Mouse (Mus musculus): ENCODE data around the gene Szt2.

DNA sequence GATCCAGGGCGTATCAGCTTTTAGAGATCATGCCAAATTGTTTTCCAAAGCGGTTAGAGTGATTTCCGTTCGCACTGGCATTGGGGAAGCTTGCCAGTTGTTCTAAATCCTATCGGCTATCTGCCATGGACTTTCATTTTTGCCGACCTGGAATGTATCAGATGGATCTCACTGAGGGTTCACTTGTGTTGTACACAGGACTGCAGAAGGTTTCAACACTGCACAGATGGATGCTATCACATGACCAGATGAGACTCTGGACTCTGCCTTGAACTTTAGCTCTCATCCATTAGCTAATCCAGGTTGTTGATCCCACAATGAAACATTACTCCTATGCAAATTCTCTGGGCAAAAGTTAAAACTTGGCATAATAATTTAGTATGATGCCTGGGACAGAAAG is 52.3 kb downstream of the Szt2 start:
- no peak for TF ChIP-seq CTCF (IDR thresholded peaks at IDR 0.05)
- TF ChIP-seq EP300 (IDR thresholded peaks at IDR 0.05) = no peak
